Mouse (Mus musculus) liver, embryonic 14.5 days (tissue): ENCODE measurements around the gene Fam193a.

Source experiments
- CTCF ChIP-seq: IDR thresholded peaks from 2 replicates; pipeline ENCODE4 v1.5.1; 2016; ENCODE audit warnings: antibody characterized with exemption, low read depth, control low read depth
- EP300 ChIP-seq: IDR thresholded peaks from 2 replicates; pipeline ENCODE4 v1.6.1; 2016; ENCODE audit warnings: antibody characterized with exemption, low read depth

DNA sequence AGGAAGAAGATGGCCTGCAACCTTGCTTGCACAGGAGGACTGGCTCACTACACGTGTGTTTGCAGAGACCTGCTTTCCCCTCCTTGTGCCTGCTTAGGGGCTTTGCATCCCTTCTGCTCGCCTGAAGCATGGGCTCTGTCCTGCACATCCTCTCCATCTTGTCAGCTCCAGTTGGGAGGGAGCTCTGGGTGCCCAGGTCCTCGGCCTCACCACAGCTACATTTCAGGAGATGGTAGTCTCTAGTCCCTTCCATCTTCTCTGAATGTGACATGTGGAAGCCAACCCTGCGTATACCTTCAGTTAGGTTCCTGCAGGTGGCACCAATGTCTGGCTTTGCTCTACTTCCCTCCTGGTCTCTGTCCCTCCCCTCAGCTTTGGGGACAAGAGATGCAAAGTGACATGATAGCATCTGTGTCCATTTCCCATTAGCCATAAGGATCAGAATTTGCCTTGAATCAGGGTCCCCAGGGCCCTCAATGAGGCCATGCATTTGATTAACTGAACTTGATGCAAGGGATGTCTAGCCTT is 154.3 kb downstream of the Fam193a start:
- TF ChIP-seq CTCF (peak; percentile 49), EP300 (no peak)
